Mouse (Mus musculus) brain, embryonic 18.5 days (tissue): ENCODE data around the gene Chrm2.

Source experiments
- DNase-seq: peaks from one replicate; pipeline ENCODE4 v3.0.0-alpha.2; 2012; ENCODE audit warnings: low read depth, low spot score

The Chrm2 gene

DNA sequence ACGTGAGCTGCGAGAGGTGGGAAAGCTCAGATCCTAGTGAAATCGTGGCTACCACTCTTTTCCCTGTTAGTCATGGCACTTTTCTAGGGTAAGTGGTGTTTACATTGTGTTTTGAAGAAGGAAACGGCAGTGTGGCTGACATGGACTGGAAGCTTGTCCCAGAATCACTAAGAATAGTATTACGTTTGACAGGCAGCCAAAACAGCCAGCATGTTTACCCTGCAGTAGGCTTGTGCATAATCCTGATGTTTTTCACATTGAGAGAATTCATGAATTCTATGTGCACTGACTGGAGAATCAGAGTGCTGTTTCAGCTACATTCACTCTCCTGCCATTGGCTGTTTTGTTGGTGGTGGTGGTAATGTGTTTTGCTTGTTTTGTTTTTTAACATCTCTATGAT is 129.4 kb downstream of the Chrm2 start:
- no peak for DNase-seq

GRCm38 (mm10) chr6:36523599-36523998 is 135.7 kb downstream of the Chrm2 start:
- DNase-seq = no peak

GRCm38 (mm10) chr6:36528509-36528908 is 140.6 kb downstream of the Chrm2 start:
- no peak for DNase-seq

GRCm38 (mm10) chr6:36541247-36541646 is 153.4 kb downstream of the Chrm2 start:
- no peak for DNase-seq

DNA sequence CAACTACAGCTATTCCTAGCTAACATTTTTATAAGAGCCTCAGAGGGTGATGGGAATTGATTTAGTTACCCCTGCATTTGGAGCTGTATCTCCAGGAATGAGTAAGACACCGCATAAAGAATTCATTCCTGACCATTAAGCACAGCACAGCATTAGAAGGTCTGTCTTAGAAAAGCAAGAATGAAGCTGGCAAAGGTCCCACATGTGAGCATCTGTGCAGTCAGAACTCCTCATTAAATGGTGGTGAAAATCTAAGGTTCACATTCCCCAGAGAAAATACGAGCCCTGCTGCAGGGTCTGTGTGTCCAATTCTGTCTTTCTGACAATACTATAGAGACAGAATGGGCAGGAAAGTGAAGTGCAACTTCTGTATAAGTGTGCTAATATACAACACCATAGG is 179.0 kb downstream of the Chrm2 start:
- DNase-seq = no peak
